Mouse (Mus musculus) common myeloid progenitor, adult 5-6 weeks (primary cell): ENCODE measurements around the gene Sfxn4. TPM values are rescaled to one million over a fixed set of nuclear protein-coding genes. Genes with fewer than 3 reads are reported as not detected.

Experiments
- total RNA-seq: library from RNA; stranded (forward); fragments of 200-1000, 187-1606 nt; gene quantifications from 2 replicates; pipeline ENCODE4 v1.2.3, GENCODE M21; 2017

The Sfxn4 gene
- total RNA-seq, 1 experiment from 2014 or later = 3.5 TPM

Other genes with a start within 250 kb of the Sfxn4 start
- 1.4 and 1.5 TPM in 2 replicates for gene Nanos1, start 105.5 kb downstream of the Sfxn4 start, total RNA-seq
- gene Eif3a, start 70.8 kb downstream of the Sfxn4 start, total RNA-seq = 459 and 477 TPM in 2 replicates
- gene Fam45a, start 49.9 kb downstream of the Sfxn4 start, total RNA-seq = 19.9 and 27.8 TPM in 2 replicates
- gene Prdx3, start 13.1 kb upstream of the Sfxn4 start, total RNA-seq = 109 and 117 TPM in 2 replicates
- gene Grk5, start 28.3 kb upstream of the Sfxn4 start, total RNA-seq = 2.1 and 3.3 TPM in 2 replicates